Mouse (Mus musculus) erythroblast, embryonic 14.5 days (primary cell): ENCODE results near the gene Rpl13.

ENCODE experiments used
- GATA1 ChIP-seq: IDR thresholded peaks from 2 replicates; pipeline ENCODE4 v1.6.1; 2012; ENCODE audit warnings: low read length, inconsistent platforms, mixed read lengths
- TAL1 ChIP-seq: IDR thresholded peaks from 3 replicates; pipeline ENCODE4 v1.6.1; 2012; ENCODE audit warnings: low read length, inconsistent platforms, mixed read lengths

GRCm38 (mm10) chr8:123110649-123111048, 8.5 kb downstream of the Rpl13 start:
- TF ChIP-seq GATA1 (no peak), TAL1 (no peak)
